Mouse (Mus musculus) G1E (cell line): ENCODE measurements around the gene Marc1. TPM values are rescaled to one million over a fixed set of nuclear protein-coding genes. Genes with fewer than 3 reads are reported as not detected.

Source experiments
- ATAC-seq: 2 replicates; pipeline ENCODE4 v1.8.0; 2016; ENCODE audit warnings: mild to moderate bottlenecking; ENCODE audit not compliant: insufficient number of reproducible peaks, poor library complexity, low FRiP score, severe bottlenecking; ENCODE audit errors: extremely low read depth
- DNase-seq: peaks from one replicate; pipeline ENCODE4 v3.0.0; 2012; ENCODE audit warnings: low spot score
- H3K27me3 ChIP-seq: 2 replicates; pipeline ENCODE4 v1.6.1; 2012; ENCODE audit warnings: mild to moderate bottlenecking, low read length, inconsistent platforms; ENCODE audit not compliant: insufficient read depth
- H3K36me3 ChIP-seq: replicated peaks from 2 replicates; pipeline ENCODE3; 2012; ENCODE audit warnings: mild to moderate bottlenecking, inconsistent platforms
- H3K4me1 ChIP-seq: 2 replicates; pipeline ENCODE4 v1.6.1; 2012; ENCODE audit warnings: low read depth, low read length, inconsistent platforms, mixed read lengths; ENCODE audit not compliant: insufficient read depth
- H3K4me3 ChIP-seq: 2 replicates; pipeline ENCODE4 v1.5.1; 2012; ENCODE audit warnings: low read depth, mild to moderate bottlenecking, inconsistent platforms, low read length, moderate library complexity, mixed read lengths
- H3K9me3 ChIP-seq: replicated peaks from 2 replicates; pipeline ENCODE4 v1.6.1; 2012; ENCODE audit warnings: inconsistent platforms
- CTCF ChIP-seq: IDR thresholded peaks from 2 replicates; pipeline ENCODE4 v1.5.1; 2012; ENCODE audit warnings: low read depth, low read length, inconsistent platforms, mixed read lengths
- GATA1 ChIP-seq: IDR thresholded peaks from 2 replicates; pipeline ENCODE4 v1.6.1; 2012; ENCODE audit warnings: borderline replicate concordance, low read length, inconsistent platforms, mixed read lengths
- GATA2 ChIP-seq: IDR thresholded peaks from 2 replicates; pipeline ENCODE4 v1.6.1; 2012; ENCODE audit warnings: low read depth, low read length, inconsistent platforms, borderline replicate concordance
- POLR2AphosphoS5 ChIP-seq: IDR thresholded peaks from 2 replicates; pipeline ENCODE4 v1.6.1; 2012; ENCODE audit warnings: low read depth, low read length, inconsistent platforms; ENCODE audit not compliant: insufficient replicate concordance
- TAL1 ChIP-seq: conservative IDR thresholded peaks from 2 replicates; pipeline ENCODE4 v1.6.1; 2012; ENCODE audit warnings: low read depth, low read length, inconsistent platforms, mixed read lengths
- polyA plus RNA-seq: library from polyadenylated mRNA; stranded (reverse); fragments of >175 nt; gene quantifications from 2 replicates; pipeline ENCODE4 v1.2.3, GENCODE M21; 2012
- total RNA-seq, 2 experiments: library from RNA; stranded (forward) in 1 of 2; stranded (reverse) in 1 of 2; fragments of 200-1000 nt in 1 of 2; fragments of >200 nt in 1 of 2; fragmentation: Nextera tagmentation in 1 of 2; gene quantifications; 2 replicates each; pipeline ENCODE4 v1.2.3; 2014 to 2017

Gene Marc1
- total and polyA plus RNA-seq, 3 experiments: not detected

DNA sequence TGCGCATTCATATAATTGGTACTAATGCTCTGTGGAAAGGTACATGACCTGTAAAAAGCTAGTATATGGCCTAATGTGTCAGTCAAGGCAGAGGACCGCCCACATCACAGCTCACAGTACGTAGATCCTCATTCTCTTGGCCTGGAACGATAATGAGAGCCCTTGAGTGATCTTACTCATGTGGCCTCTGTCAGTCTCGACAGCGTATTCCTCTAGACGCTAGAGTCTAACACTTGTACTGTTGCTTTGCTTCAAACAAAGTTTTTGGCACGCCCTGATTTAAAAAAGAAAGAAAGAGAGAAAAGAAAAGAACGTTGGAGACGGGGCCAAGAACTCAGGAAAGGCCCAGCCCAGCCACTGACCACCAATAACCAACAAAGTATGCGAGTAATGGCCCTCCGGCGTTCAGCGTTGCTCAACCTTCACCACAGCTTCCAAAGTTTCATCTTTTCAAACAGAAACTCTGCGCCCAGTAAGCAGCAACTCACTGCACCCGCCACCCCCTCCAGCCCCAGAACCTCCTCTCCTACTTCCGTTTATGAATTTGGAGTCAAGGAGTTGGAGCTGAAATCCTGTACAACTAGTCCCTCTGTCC, 2.6 kb downstream of the Marc1 start:
- H3K36me3 ChIP-seq: peaks cover 16% of the 10 kb centered on the region
- no peak overlapping the region for H3K4me3 ChIP-seq
- H3K27me3 ChIP-seq: peaks cover 4% of the 10 kb centered on the region; the same call in 1 of the 2 replicates
- 0 out of 2 replicates have a peak, but pooled peaks cover 4% of the 10 kb centered on the region for H3K4me1 ChIP-seq
- DNase-seq (no peak), ATAC-seq (no peak)
- no peak for TF ChIP-seq GATA2
- TF ChIP-seq GATA1: no peak
- TF ChIP-seq POLR2AphosphoS5: no peak
- no peak for TF ChIP-seq CTCF
- no peak for TF ChIP-seq TAL1
- no peaks in the 10 kb centered on the region for H3K9me3 ChIP-seq

DNA sequence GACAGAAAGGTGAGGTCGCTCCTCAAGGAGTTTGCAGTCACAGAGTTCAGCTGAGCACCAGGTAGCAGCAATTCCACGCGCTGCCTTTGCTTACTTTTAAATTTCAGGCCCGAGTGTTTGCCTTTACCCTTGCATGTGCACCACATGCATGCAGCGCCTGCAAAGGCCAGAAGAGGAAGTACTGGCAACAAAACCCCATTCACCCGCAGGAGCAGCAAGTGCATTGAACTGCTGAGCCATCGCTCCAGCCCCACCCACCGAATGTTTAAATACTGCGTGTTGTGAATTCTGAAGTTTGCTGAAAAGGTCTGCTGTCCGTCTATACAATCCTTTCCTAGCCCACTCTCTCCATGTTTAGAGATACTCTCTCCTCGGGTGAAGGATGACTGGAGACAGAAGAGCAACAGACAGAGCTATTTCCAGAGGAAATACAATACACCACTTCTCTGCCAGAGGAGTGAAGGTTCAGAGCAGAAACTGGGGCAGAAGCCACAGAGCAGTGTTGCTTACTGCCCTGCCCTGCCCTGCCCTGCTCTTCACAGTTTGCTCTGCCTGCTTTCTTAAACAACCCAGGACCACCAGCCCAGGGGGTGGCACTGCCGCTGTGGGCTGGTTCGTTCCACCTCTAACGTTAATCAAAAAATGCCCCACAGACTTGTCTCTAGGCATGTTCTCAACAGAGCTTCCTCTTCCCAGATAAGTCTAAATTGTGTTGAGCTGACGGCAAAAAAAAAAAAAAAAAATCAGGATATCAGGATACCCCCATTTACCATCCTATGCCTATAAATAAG, 3.3 kb downstream of the Marc1 start:
- DNase-seq (no peak), ATAC-seq (peak; percentile 56; the same call in 1 of the 2 replicates)
- peaks cover 4% of the 10 kb centered on the region; the same call in 1 of the 2 replicates for H3K27me3 ChIP-seq
- 0 out of 2 replicates have a peak, but pooled peaks cover 4% of the 10 kb centered on the region for H3K4me1 ChIP-seq
- H3K4me3 ChIP-seq: no peak overlapping the region
- TF ChIP-seq POLR2AphosphoS5: no peak
- TF ChIP-seq GATA2: no peak
- TF ChIP-seq GATA1: no peak
- TF ChIP-seq CTCF: no peak
- no peak for TF ChIP-seq TAL1
- peaks cover 10% of the 10 kb centered on the region for H3K36me3 ChIP-seq
- no peaks in the 10 kb centered on the region for H3K9me3 ChIP-seq

DNA sequence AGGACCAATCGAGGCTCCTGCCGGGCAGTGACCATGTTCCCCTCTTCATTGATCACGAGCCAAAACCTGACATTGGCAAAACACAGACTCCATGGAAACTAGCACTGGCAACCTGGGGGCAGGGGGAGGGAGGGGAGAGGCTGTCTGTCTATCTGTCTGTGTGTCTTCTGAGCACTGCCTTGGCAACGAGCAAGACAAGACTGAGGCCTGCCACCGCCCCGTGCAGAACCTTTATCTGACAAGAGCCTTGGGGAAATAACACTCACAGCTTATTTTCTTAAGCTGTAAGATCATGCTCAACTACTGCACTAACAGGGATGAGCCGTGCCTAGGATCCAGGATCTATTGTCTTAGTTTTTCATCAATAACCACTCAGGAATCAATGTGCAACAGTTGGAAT, 4.0 kb downstream of the Marc1 start:
- H3K4me3 ChIP-seq: no peak overlapping the region
- DNase-seq: no peak
- TF ChIP-seq TAL1 (no peak), GATA2 (no peak), CTCF (no peak), POLR2AphosphoS5 (no peak), GATA1 (no peak)
- H3K27me3 ChIP-seq: peaks cover 4% of the 10 kb centered on the region; the same call in 1 of the 2 replicates
- 0 out of 2 replicates have a peak, but pooled peaks cover 4% of the 10 kb centered on the region for H3K4me1 ChIP-seq
- peaks cover 3% of the 10 kb centered on the region for H3K36me3 ChIP-seq
- H3K9me3 ChIP-seq: no peaks in the 10 kb centered on the region
- no peak for ATAC-seq

- H3K9me3 ChIP-seq: no peaks in the 10 kb centered on the region
- H3K36me3 ChIP-seq: no peaks in the 10 kb centered on the region
- ATAC-seq: no peak
- H3K4me1 ChIP-seq: 0 out of 2 replicates have a peak, but pooled peaks cover 4% of the 10 kb centered on the region
- TF ChIP-seq GATA2 (no peak), POLR2AphosphoS5 (no peak), CTCF (no peak), GATA1 (no peak), TAL1 (no peak)
- H3K4me3 ChIP-seq: no peak overlapping the region
- H3K27me3 ChIP-seq: peaks cover 4% of the 10 kb centered on the region; the same call in 1 of the 2 replicates
- no peak for DNase-seq
Measured at GRCm38 (mm10) chr1:184805749-184806148, 5.4 kb downstream of the Marc1 start.

- ATAC-seq: no peak
- no peak for DNase-seq
Measured at GRCm38 (mm10) chr1:184793163-184793876, 17.8 kb downstream of the Marc1 start.

DNA sequence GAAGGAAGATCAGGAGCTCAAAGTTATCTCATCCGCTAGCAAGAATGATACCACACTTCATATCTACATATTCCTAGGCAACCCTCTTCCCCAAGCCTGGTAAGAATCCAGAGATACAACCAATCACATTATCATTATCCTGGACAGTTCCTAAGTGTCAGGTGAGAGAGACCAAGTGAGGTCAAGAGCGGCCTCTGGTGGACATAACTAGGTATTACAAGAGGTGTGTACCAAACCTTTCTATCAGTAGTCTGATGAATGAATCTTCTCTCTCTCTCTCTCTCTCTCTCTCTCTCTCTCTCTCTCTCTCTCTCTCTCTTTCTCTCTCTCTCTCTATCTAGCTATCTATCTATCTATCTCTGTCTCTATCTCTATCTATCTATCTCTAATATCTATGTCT, 20.0 kb downstream of the Marc1 start:
- no peaks in the 10 kb centered on the region for H3K9me3 ChIP-seq
- H3K4me3 ChIP-seq: no peak overlapping the region
- TF ChIP-seq CTCF (no peak), POLR2AphosphoS5 (no peak), TAL1 (no peak), GATA2 (no peak), GATA1 (no peak)
- H3K4me1 ChIP-seq: no peaks in the 10 kb centered on the region
- peak; percentile 24 for DNase-seq
- H3K36me3 ChIP-seq: no peaks in the 10 kb centered on the region
- no peaks in the 10 kb centered on the region for H3K27me3 ChIP-seq
- ATAC-seq: no peak

More at GRCm38 (mm10) chr1:184793163-184793876, 17.8 kb downstream of the Marc1 start:
- no peak for TF ChIP-seq GATA2
- no peak for TF ChIP-seq TAL1
- TF ChIP-seq CTCF: no peak
- no peak for TF ChIP-seq POLR2AphosphoS5
- TF ChIP-seq GATA1: no peak
- Histone ChIP-seq H3K27me3 (no peaks in the 10 kb centered on the region), H3K4me3 (no peak overlapping the region), H3K9me3 (no peaks in the 10 kb centered on the region), H3K4me1 (no peaks in the 10 kb centered on the region), H3K36me3 (no peaks in the 10 kb centered on the region)
